Mouse (Mus musculus): ENCODE data around the gene Fam198a. TPM values are rescaled to one million over a fixed set of nuclear protein-coding genes. Genes with fewer than 3 reads are reported as not detected.
A peak's percentile ranks its signal among the peaks of the same experiment; 100 is the strongest.

The Fam198a gene
- 5.4 and 6.1 TPM in 2 replicates for polyA plus RNA-seq (2015; fragmentation: Nextera tagmentation; extraction: Ambion mirVana)

- Histone ChIP-seq H3K4me3 (peak within 1 kb of the TSS; percentile 41), H3K4me1 (peaks cover 37% of the 10 kb centered on the region), H3K9ac (peak within 1 kb of the TSS; percentile 60), H3K27ac (peak within 1 kb of the TSS; percentile 88), H3K4me2 (replicated peaks) (peak within 1 kb of the TSS; percentile 65), H3K27me3 (0 out of 2 replicates have a peak, but pooled peaks cover 3% of the 10 kb centered on the region), H3K9me3 (no peaks in the 10 kb centered on the region), H3K36me3 (no peaks in the 10 kb centered on the region)
- 6% methylated on average over 14 of the region's 14 CpGs for WGBS
- ATAC-seq (ENCODE audit: low FRiP score, low read depth), result peak; percentile 94
These were observed at the start of gene Fam198a for GRCm38 (mm10) chr9:121950418-121951113. Gene Fam198a (plus strand): TSS chr9:121950988.

GRCm38 (mm10) chr9:121901710-121902700 is 48.8 kb upstream of the Fam198a start:
- no peaks in the 10 kb centered on the region for H3K4me1 ChIP-seq
- ATAC-seq (ENCODE audit: low FRiP score, low read depth), result no peak
- 65% methylated on average over 5 of the region's 5 CpGs for WGBS

GRCm38 (mm10) chr9:121903476-121904305 is 47.1 kb upstream of the Fam198a start:
- H3K27ac ChIP-seq, result no peak overlapping the region
- H3K4me1 ChIP-seq, result no peaks in the 10 kb centered on the region
- WGBS, result 80% methylated on average over 8 of the region's 8 CpGs
- H3K4me2 ChIP-seq (replicated peaks), result no peak overlapping the region
- H3K9me3 ChIP-seq, result no peaks in the 10 kb centered on the region
- H3K4me3 ChIP-seq, result no peak overlapping the region
- H3K9ac ChIP-seq, result no peak overlapping the region
- no peaks in the 10 kb centered on the region for H3K27me3 ChIP-seq
- no peak for ATAC-seq (ENCODE audit: low FRiP score, low read depth)
- H3K36me3 ChIP-seq, result no peaks in the 10 kb centered on the region

More at GRCm38 (mm10) chr9:121901710-121902700, 48.8 kb upstream of the Fam198a start:
- Histone ChIP-seq H3K27ac (no peak overlapping the region), H3K4me2 (replicated peaks) (no peak overlapping the region), H3K27me3 (no peaks in the 10 kb centered on the region), H3K4me3 (no peak overlapping the region), H3K36me3 (no peaks in the 10 kb centered on the region), H3K9me3 (no peaks in the 10 kb centered on the region), H3K9ac (no peak overlapping the region)

GRCm38 (mm10) chr9:121904319-121904718 is 46.5 kb upstream of the Fam198a start:
- no peak overlapping the region for H3K27ac ChIP-seq
- H3K4me3 ChIP-seq, result no peak overlapping the region
- 81% methylated on average over 4 of the region's 4 CpGs for WGBS
- H3K4me2 ChIP-seq (replicated peaks), result no peak overlapping the region
- no peaks in the 10 kb centered on the region for H3K9me3 ChIP-seq
- H3K27me3 ChIP-seq, result no peaks in the 10 kb centered on the region
- no peaks in the 10 kb centered on the region for H3K36me3 ChIP-seq
- ATAC-seq (ENCODE audit: low FRiP score, low read depth), result no peak
- H3K4me1 ChIP-seq, result no peaks in the 10 kb centered on the region
- no peak overlapping the region for H3K9ac ChIP-seq

GRCm38 (mm10) chr9:121904946-121905345 is 45.8 kb upstream of the Fam198a start:
- Histone ChIP-seq H3K27me3 (no peaks in the 10 kb centered on the region), H3K9ac (no peak overlapping the region), H3K36me3 (no peaks in the 10 kb centered on the region), H3K27ac (no peak overlapping the region), H3K9me3 (no peaks in the 10 kb centered on the region), H3K4me3 (no peak overlapping the region), H3K4me1 (no peaks in the 10 kb centered on the region), H3K4me2 (replicated peaks) (no peak overlapping the region)
- WGBS, result 90% methylated on average over 7 of the region's 7 CpGs
- ATAC-seq (ENCODE audit: low FRiP score, low read depth), result no peak

- H3K9me3 ChIP-seq, result no peaks in the 10 kb centered on the region
- no peak overlapping the region for H3K4me2 ChIP-seq (replicated peaks)
- ATAC-seq (ENCODE audit: low FRiP score, low read depth), result no peak
- H3K4me3 ChIP-seq, result no peak overlapping the region
- no peak overlapping the region for H3K9ac ChIP-seq
- 87% methylated on average over 4 of the region's 4 CpGs for WGBS
- no peaks in the 10 kb centered on the region for H3K36me3 ChIP-seq
- no peaks in the 10 kb centered on the region for H3K27me3 ChIP-seq
- no peak overlapping the region for H3K27ac ChIP-seq
- H3K4me1 ChIP-seq, result no peaks in the 10 kb centered on the region
These were observed 45.1 kb upstream of the Fam198a start for GRCm38 (mm10) chr9:121905556-121906185.

GRCm38 (mm10) chr9:121906456-121906855 is 44.3 kb upstream of the Fam198a start:
- Histone ChIP-seq H3K9ac (no peak overlapping the region), H3K27ac (no peak overlapping the region), H3K4me2 (replicated peaks) (no peak overlapping the region), H3K27me3 (no peaks in the 10 kb centered on the region), H3K36me3 (no peaks in the 10 kb centered on the region), H3K4me1 (no peaks in the 10 kb centered on the region), H3K9me3 (no peaks in the 10 kb centered on the region), H3K4me3 (no peak overlapping the region)
- ATAC-seq (ENCODE audit: low FRiP score, low read depth), result no peak
- 81% methylated on average over 5 of the region's 5 CpGs for WGBS

- Histone ChIP-seq H3K4me2 (replicated peaks) (no peak overlapping the region), H3K27ac (no peak overlapping the region), H3K36me3 (no peaks in the 10 kb centered on the region), H3K27me3 (no peaks in the 10 kb centered on the region), H3K4me3 (no peak overlapping the region), H3K9ac (no peak overlapping the region), H3K4me1 (no peaks in the 10 kb centered on the region), H3K9me3 (no peaks in the 10 kb centered on the region)
- ATAC-seq (ENCODE audit: low FRiP score, low read depth), result no peak
- WGBS, result 70% methylated on average over 10 of the region's 10 CpGs
These were observed 43.3 kb upstream of the Fam198a start for GRCm38 (mm10) chr9:121907356-121908070.

- Histone ChIP-seq H3K36me3 (no peaks in the 10 kb centered on the region), H3K9me3 (no peaks in the 10 kb centered on the region), H3K9ac (no peak overlapping the region), H3K4me2 (replicated peaks) (no peak overlapping the region), H3K27me3 (no peaks in the 10 kb centered on the region), H3K27ac (no peak overlapping the region), H3K4me1 (no peaks in the 10 kb centered on the region), H3K4me3 (no peak overlapping the region)
- 90% methylated on average over 17 of the region's 17 CpGs for WGBS
- no peak for ATAC-seq (ENCODE audit: low FRiP score, low read depth)
These were observed 42.5 kb upstream of the Fam198a start for GRCm38 (mm10) chr9:121908321-121908720.

- no peak for ATAC-seq (ENCODE audit: low FRiP score, low read depth)
- Histone ChIP-seq H3K27me3 (no peaks in the 10 kb centered on the region), H3K36me3 (no peaks in the 10 kb centered on the region), H3K9me3 (no peaks in the 10 kb centered on the region), H3K4me1 (no peaks in the 10 kb centered on the region), H3K9ac (no peak overlapping the region), H3K4me2 (replicated peaks) (no peak overlapping the region), H3K4me3 (no peak overlapping the region), H3K27ac (no peak overlapping the region)
- 76% methylated on average over 6 of the region's 6 CpGs for WGBS
These were observed 41.2 kb upstream of the Fam198a start for GRCm38 (mm10) chr9:121909635-121910034.

- Histone ChIP-seq H3K4me3 (no peak overlapping the region), H3K4me1 (no peaks in the 10 kb centered on the region), H3K9me3 (no peaks in the 10 kb centered on the region), H3K36me3 (no peaks in the 10 kb centered on the region), H3K9ac (no peak overlapping the region), H3K27me3 (no peaks in the 10 kb centered on the region), H3K4me2 (replicated peaks) (no peak overlapping the region), H3K27ac (no peak overlapping the region)
- ATAC-seq (ENCODE audit: low FRiP score, low read depth), result no peak
- WGBS, result 95% methylated on average over 7 of the region's 7 CpGs
These were observed 39.6 kb upstream of the Fam198a start for GRCm38 (mm10) chr9:121911196-121911595.

Data from limb, embryonic 13.5 days (tissue).